Mouse (Mus musculus) CH12.LX (cell line): ENCODE measurements at regions not wholly inside any gene's neighbourhood (a gene's known extent, or its start where the extent isn't known, plus 50 kb on each side); places are given as distances from the start of the nearest gene placed in this dataset.

Experiments used
- DNase-seq: peaks from one replicate; pipeline ENCODE4 v3.0.0-alpha.2; 2013; ENCODE audit errors: extremely low read depth
- H3K27ac ChIP-seq: 2 replicates; pipeline ENCODE4 v1.5.1; 2012; ENCODE audit warnings: low read depth, mild to moderate bottlenecking, control low read depth, moderate library complexity; ENCODE audit not compliant: insufficient read depth
- H3K27me3 ChIP-seq: replicated peaks from 2 replicates; pipeline ENCODE3; 2012; ENCODE audit warnings: inconsistent platforms
- H3K36me3 ChIP-seq, 2 experiments: replicated peaks in 1 of 2; 2 replicates each; pipeline versions ENCODE3 to v1.6.1; 2012; ENCODE audit warnings: inconsistent platforms in 1 of 2, low read length in 1 of 2, mild to moderate bottlenecking in 1 of 2, mixed read lengths in 1 of 2, moderate library complexity in 1 of 2; ENCODE audit not compliant: control insufficient read depth in 1 of 2, insufficient read depth in 1 of 2
- H3K4me1 ChIP-seq, 2 experiments: 2 replicates each; pipeline ENCODE4 v1.6.1; 2012; ENCODE audit warnings: inconsistent platforms in 1 of 2, moderate library complexity in 1 of 2; ENCODE audit not compliant: insufficient read depth in 2 of 2, control insufficient read depth in 1 of 2
- H3K4me2 ChIP-seq: 2 replicates; pipeline ENCODE4 v1.6.1; 2012; ENCODE audit warnings: low read depth, mild to moderate bottlenecking, control low read depth; ENCODE audit not compliant: poor library complexity, insufficient read depth, severe bottlenecking
- H3K4me3 ChIP-seq, 3 experiments: fragments of 150-350 bp in 1 of 3; sonication (generic) in 1 of 3; replicated peaks in 1 of 3; 2 replicates each; pipeline versions ENCODE3 to v1.5.1; 2011 to 2012; ENCODE audit warnings: low read depth in 2 of 3, low read length in 2 of 3, mild to moderate bottlenecking in 2 of 3, moderate library complexity in 2 of 3, control low read depth in 1 of 3, improper control_type of control experiment in 1 of 3, inconsistent platforms in 1 of 3, mixed read lengths in 1 of 3; ENCODE audit not compliant: poor library complexity in 1 of 3
- H3K79me2 ChIP-seq: replicated peaks from 2 replicates; pipeline ENCODE4 v1.6.1; 2012; ENCODE audit warnings: mild to moderate bottlenecking, moderate library complexity; ENCODE audit not compliant: control insufficient read depth, poor library complexity, insufficient read depth, severe bottlenecking; ENCODE audit errors: extremely low read depth
- H3K9ac ChIP-seq: 2 replicates; pipeline ENCODE4 v1.6.1; 2012; ENCODE audit warnings: low read depth, mild to moderate bottlenecking, control low read depth, moderate library complexity; ENCODE audit not compliant: insufficient read depth
- H3K9me3 ChIP-seq: replicated peaks from 2 replicates; pipeline ENCODE3; 2012; ENCODE audit warnings: low read length, inconsistent platforms, mixed read lengths
- BHLHE40 ChIP-seq: IDR thresholded peaks from 2 replicates; pipeline ENCODE4 v1.6.1; 2011; ENCODE audit warnings: mild to moderate bottlenecking, low read depth, low read length, improper control_type of control experiment
- CHD2 ChIP-seq: IDR thresholded peaks from 2 replicates; pipeline ENCODE4 v1.6.1; 2011; ENCODE audit warnings: low read length, improper control_type of control experiment
- E2F4 ChIP-seq: IDR thresholded peaks from 2 replicates; pipeline ENCODE4 v1.6.1; 2011; ENCODE audit warnings: low read depth, low read length, improper control_type of control experiment; ENCODE audit not compliant: insufficient replicate concordance
- ELF1 ChIP-seq: IDR thresholded peaks from 2 replicates; pipeline ENCODE4 v1.6.1; 2014; ENCODE audit warnings: low read depth, mild to moderate bottlenecking, inconsistent platforms, low read length, improper control_type of control experiment
- EP300 ChIP-seq: IDR thresholded peaks from 2 replicates; pipeline ENCODE4 v1.6.1; 2011; ENCODE audit warnings: low read length, improper control_type of control experiment
- ETS1 ChIP-seq: conservative IDR thresholded peaks from 2 replicates; pipeline ENCODE4 v1.6.1; 2012; ENCODE audit warnings: low read depth, mild to moderate bottlenecking, inconsistent platforms, low read length, improper control_type of control experiment, moderate library complexity
- GABPA ChIP-seq: IDR thresholded peaks from 2 replicates; pipeline ENCODE4 v1.6.1; 2012; ENCODE audit warnings: low read depth, low read length, improper control_type of control experiment, inconsistent platforms; ENCODE audit not compliant: insufficient replicate concordance
- IRF4 ChIP-seq: IDR thresholded peaks from 2 replicates; pipeline ENCODE4 v1.6.1; 2014; ENCODE audit warnings: low read depth, mild to moderate bottlenecking, inconsistent platforms, low read length, improper control_type of control experiment
- JUN ChIP-seq: IDR thresholded peaks from 2 replicates; pipeline ENCODE4 v1.6.1; 2011; ENCODE audit warnings: low read depth, mild to moderate bottlenecking, low read length, improper control_type of control experiment, moderate library complexity; ENCODE audit not compliant: insufficient read depth
- JUND ChIP-seq: conservative IDR thresholded peaks from 2 replicates; pipeline ENCODE4 v1.6.1; 2011; ENCODE audit warnings: low read depth, low read length, improper control_type of control experiment
- KAT2A ChIP-seq: IDR thresholded peaks from 2 replicates; pipeline ENCODE4 v1.6.1; 2012; ENCODE audit warnings: low read length, improper control_type of control experiment, inconsistent platforms; ENCODE audit not compliant: insufficient replicate concordance
- MAFK ChIP-seq: IDR thresholded peaks from 2 replicates; pipeline ENCODE4 v1.6.1; 2011; ENCODE audit warnings: low read length, improper control_type of control experiment; ENCODE audit not compliant: insufficient replicate concordance
- MAX ChIP-seq: IDR thresholded peaks from 2 replicates; pipeline ENCODE4 v1.6.1; 2011; ENCODE audit warnings: low read length, improper control_type of control experiment
- MAZ ChIP-seq: IDR thresholded peaks from 2 replicates; pipeline ENCODE4 v1.6.1; 2012; ENCODE audit warnings: low read depth, mild to moderate bottlenecking, inconsistent platforms, low read length, improper control_type of control experiment, moderate library complexity
- MEF2A ChIP-seq: IDR thresholded peaks from 2 replicates; pipeline ENCODE4 v1.6.1; 2014; ENCODE audit warnings: low read depth, mild to moderate bottlenecking, inconsistent platforms, low read length, improper control_type of control experiment, borderline replicate concordance
- NRF1 ChIP-seq: IDR thresholded peaks from 2 replicates; pipeline ENCODE4 v1.6.1; 2014; ENCODE audit warnings: low read depth, mild to moderate bottlenecking, inconsistent platforms, low read length, improper control_type of control experiment, moderate library complexity
- PAX5 ChIP-seq: IDR thresholded peaks from 2 replicates; pipeline ENCODE4 v1.6.1; 2012; ENCODE audit warnings: low read length, inconsistent platforms, mixed read lengths
- POLR2A ChIP-seq: IDR thresholded peaks from 2 replicates; pipeline ENCODE4 v1.6.1; 2011; ENCODE audit warnings: low read depth, mild to moderate bottlenecking, improper control_type of control experiment, low read length
- POLR2AphosphoS2 ChIP-seq: IDR thresholded peaks from 2 replicates; pipeline ENCODE4 v1.6.1; 2011; ENCODE audit warnings: low read depth, low read length, improper control_type of control experiment
- RCOR1 ChIP-seq: conservative IDR thresholded peaks from 2 replicates; pipeline ENCODE4 v1.6.1; 2012; ENCODE audit warnings: low read depth, mild to moderate bottlenecking, inconsistent platforms, low read length, improper control_type of control experiment
- SIN3A ChIP-seq: IDR thresholded peaks from 2 replicates; pipeline ENCODE4 v1.6.1; 2012; ENCODE audit warnings: low read length, improper control_type of control experiment, inconsistent platforms
- SMC3 ChIP-seq: IDR thresholded peaks from 2 replicates; pipeline ENCODE4 v1.6.1; 2011; ENCODE audit warnings: low read depth, low read length, improper control_type of control experiment
- TBP ChIP-seq: conservative IDR thresholded peaks from 2 replicates; pipeline ENCODE4 v1.6.1; 2011; ENCODE audit warnings: low read depth, low read length, improper control_type of control experiment
- USF1 ChIP-seq: IDR thresholded peaks from 2 replicates; pipeline ENCODE4 v1.6.1; 2014; ENCODE audit warnings: low read depth, mild to moderate bottlenecking, inconsistent platforms, low read length, improper control_type of control experiment
- USF2 ChIP-seq: conservative IDR thresholded peaks from 2 replicates; pipeline ENCODE4 v1.6.1; 2011; ENCODE audit warnings: low read depth, low read length, improper control_type of control experiment
- ZC3H11A ChIP-seq: IDR thresholded peaks from 2 replicates; pipeline ENCODE4 v1.6.1; 2012; ENCODE audit warnings: low read depth, mild to moderate bottlenecking, inconsistent platforms, low read length, improper control_type of control experiment
- ZKSCAN1 ChIP-seq: IDR thresholded peaks from 2 replicates; pipeline ENCODE4 v1.6.1; 2012; ENCODE audit warnings: low read depth, inconsistent platforms, low read length, improper control_type of control experiment, borderline replicate concordance
- dilution Hi-C: fragments of 300-500 bp; cut with MboI; formaldehyde crosslinking; loops from 2 replicates; pipeline ENCODE4 v1.14.3; 2020; ENCODE audit warnings: low sequenced_read_pairs; ENCODE audit not compliant: extremely low pct_unique_long_range_greater_than_20kb, extremely low pct_ligation_motif_present
- in situ Hi-C: fragments of 300-500 bp; cut with MboI; formaldehyde crosslinking; loops from 3 replicates; pipeline ENCODE4 v1.14.3; 2019; ENCODE audit warnings: low sequenced_read_pairs, low pct_ligation_motif_present, low pct_unique_long_range_greater_than_20kb, mixed read lengths

DNA sequence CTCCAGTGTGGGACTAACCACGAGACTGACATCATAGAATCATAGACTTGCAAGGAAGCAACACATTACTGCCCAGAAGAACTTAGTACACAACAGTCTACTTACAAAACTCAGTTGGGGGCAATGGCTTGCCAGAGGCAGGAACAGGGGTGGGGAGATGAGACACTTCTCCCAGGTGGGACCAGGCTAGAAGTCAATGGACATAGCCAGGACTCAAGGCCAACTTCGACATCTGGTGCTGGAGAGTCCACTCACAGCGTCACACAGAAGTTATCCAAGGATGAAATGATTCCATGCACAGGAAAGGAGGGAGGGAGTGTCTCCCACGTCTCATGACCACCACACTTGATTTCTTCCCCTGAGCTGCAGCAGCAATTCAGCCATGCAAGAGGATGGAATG, 50.6 kb upstream of the Galnt15 start:
- H3K4me1 ChIP-seq = peaks cover 0 to 7% of the 10 kb centered on the region in 2 experiments; a peak in 2 of 4 replicates
- no peak for DNase-seq
- H3K36me3 ChIP-seq = no peaks in the 10 kb centered on the region
- no peaks in the 10 kb centered on the region for H3K79me2 ChIP-seq
- no peak overlapping the region for H3K27ac ChIP-seq
- no peak overlapping the region for H3K4me2 ChIP-seq
- dilution Hi-C loops (no loop called here), in situ Hi-C loops (no loop called here)
- H3K9me3 ChIP-seq = no peaks in the 10 kb centered on the region
- no peak for TF ChIP-seq POLR2AphosphoS2
- no peak for TF ChIP-seq JUND
- TF ChIP-seq PAX5 = no peak
- no peak for TF ChIP-seq EP300
- no peak for TF ChIP-seq RCOR1
- no peak for TF ChIP-seq KAT2A
- no peak for TF ChIP-seq ZC3H11A
- TF ChIP-seq JUN = no peak
- no peak for TF ChIP-seq BHLHE40
- no peak for TF ChIP-seq IRF4
- TF ChIP-seq MAZ = no peak
- TF ChIP-seq MAX = no peak
- TF ChIP-seq SMC3 = no peak
- no peak for TF ChIP-seq TBP
- no peak for TF ChIP-seq POLR2A
- no peak for TF ChIP-seq ZKSCAN1
- TF ChIP-seq USF2 = no peak
- no peak for TF ChIP-seq USF1
- no peak overlapping the region for H3K4me3 ChIP-seq
- peaks cover 3% of the 10 kb centered on the region for H3K27me3 ChIP-seq
- no peak overlapping the region for H3K9ac ChIP-seq

DNA sequence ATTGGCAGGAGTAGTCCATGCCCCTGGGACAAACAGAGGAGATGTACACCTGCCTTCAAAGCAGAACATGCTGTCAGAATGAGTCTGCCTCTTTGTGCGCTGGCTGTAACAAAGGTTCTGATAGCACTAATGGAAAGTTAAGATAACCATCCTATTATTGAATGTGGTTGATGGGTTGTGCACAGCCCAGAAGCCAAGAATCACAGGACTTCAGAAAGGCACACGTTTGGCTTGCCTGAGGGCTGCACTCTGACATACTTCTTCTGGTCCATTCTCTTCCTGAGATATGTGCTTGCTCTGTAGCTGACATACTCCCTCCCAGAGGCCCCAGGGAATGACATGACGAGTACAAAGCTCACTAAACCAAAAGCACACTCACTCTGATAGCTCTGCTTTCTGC, 50.1 kb upstream of the Galnt15 start:
- no peaks in the 10 kb centered on the region for H3K9me3 ChIP-seq
- peaks cover 0 to 7% of the 10 kb centered on the region in 2 experiments; a peak in 2 of 4 replicates for H3K4me1 ChIP-seq
- H3K27ac ChIP-seq = no peak overlapping the region
- in situ Hi-C loops (no loop called here), dilution Hi-C loops (no loop called here)
- H3K9ac ChIP-seq = no peak overlapping the region
- no peaks in the 10 kb centered on the region for H3K36me3 ChIP-seq
- no peak overlapping the region for H3K4me3 ChIP-seq
- H3K27me3 ChIP-seq = peaks cover 3% of the 10 kb centered on the region
- DNase-seq = no peak
- no peaks in the 10 kb centered on the region for H3K79me2 ChIP-seq
- TF ChIP-seq MEF2A = no peak
- no peak for TF ChIP-seq ZC3H11A
- TF ChIP-seq ETS1 = no peak
- TF ChIP-seq GABPA = no peak
- TF ChIP-seq ELF1 = no peak
- TF ChIP-seq BHLHE40 = no peak
- TF ChIP-seq MAZ = no peak
- TF ChIP-seq SMC3 = no peak
- no peak for TF ChIP-seq SIN3A
- TF ChIP-seq PAX5 = no peak
- no peak for TF ChIP-seq USF2
- TF ChIP-seq MAX = no peak
- no peak for TF ChIP-seq POLR2A
- TF ChIP-seq CHD2 = no peak
- no peak for TF ChIP-seq E2F4
- TF ChIP-seq NRF1 = no peak
- TF ChIP-seq MAFK = no peak
- no peak overlapping the region for H3K4me2 ChIP-seq
